Mouse (Mus musculus) cerebellum, adult 11-12 months (tissue): ENCODE measurements at regions not wholly inside any gene's neighbourhood (a gene's known extent, or its start where the extent isn't known, plus 50 kb on each side); places are given as distances from the start of the nearest gene placed in this dataset.

Source experiments
- DNase-seq: peaks from one replicate; pipeline ENCODE4 v3.0.0; 2022

DNA sequence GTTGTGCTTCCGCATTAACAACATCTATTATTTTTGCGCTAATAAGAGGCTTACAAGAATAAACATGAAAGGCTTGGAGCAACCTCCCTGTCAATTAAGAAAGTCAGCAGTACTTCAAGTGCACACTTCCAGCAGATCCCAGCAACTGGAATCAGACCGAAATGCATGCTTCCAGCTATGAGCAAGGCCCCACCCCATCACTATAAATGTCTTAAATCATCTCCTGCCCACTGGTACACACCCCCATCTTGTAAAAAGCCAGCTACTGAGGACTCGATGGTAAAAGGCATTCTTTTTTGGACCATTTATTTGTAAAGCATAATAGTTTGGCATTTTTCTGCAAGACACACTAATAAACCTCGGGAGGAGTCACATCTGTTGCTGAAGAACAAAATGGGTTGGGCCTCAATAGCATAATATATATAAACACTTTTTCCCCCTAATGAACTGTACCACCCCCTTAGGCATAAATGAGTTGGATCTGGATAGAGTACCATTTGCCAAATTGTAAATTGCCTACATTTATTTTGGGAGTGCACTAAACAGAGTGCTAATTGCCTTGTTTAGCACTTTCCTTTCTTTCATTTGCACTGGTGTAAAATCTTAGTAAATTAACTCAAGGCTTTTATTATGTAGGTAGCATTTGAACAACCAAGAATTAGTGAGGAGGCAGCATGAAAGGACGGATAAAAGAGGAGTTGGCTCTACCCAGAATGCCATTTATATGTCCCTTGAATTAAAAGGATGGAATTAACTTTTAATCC is 371.8 kb downstream of the Nr2f2 start:
- no peak for DNase-seq

- DNase-seq, result no peak
These were observed 373.9 kb downstream of the Nr2f2 start for GRCm38 (mm10) chr7:69992383-69993327.

DNA sequence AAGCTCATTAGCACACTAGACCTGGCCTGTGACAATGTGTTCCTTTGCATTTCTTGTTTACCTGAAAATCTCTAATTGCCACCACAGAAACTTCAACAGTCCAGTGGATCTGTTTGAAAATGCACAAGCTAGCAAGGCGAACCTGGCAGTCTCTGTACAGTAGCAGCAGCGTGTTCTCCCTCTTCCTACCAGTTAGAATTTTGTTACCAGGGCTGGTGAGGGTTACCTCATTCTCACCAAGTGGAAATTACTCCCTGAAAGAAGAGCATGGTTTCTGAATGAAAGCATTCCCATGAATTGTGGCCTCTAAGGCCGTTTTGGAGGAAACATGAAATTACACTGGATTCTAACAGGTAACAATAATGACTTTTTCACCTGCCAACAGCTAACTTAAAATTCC is 374.6 kb downstream of the Nr2f2 start:
- DNase-seq, result no peak

DNA sequence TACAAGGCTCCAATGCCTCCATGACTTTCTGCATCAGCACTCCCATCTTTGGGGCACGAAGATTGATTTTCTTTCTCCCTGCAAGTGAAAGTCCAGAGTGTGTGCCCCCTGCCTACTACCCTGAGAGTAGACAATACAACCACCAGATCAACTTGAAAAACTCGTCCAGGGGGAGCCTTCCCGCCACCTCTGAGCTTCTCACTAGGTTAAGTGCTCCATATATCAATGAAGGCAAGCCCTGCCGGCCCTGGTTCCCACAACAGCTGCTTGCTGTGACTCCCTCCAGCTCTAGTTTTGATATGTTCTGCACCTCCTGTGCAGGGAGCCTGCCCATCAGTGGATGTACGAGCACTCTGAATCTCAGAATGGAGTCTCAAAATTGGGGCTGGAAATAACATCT is 377.8 kb downstream of the Nr2f2 start:
- no peak for DNase-seq

DNA sequence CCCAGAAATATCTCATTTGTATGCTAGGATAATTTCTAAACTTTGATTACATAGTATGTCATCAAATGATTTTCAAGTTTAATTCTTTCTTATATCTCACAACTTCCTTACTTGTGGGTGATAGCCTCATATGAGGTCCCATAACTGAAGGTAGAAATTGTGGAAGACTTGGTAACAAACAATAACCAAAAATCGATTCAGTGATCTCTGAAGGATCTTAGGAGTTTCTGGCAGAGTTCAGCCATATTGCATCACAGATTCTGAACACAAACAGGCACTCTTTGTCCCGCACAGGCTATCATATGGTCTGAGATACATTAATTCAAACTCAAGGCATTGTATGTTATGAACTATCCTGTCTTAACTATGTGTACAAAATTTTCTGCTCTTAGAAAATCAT is 385.2 kb downstream of the Nr2f2 start:
- DNase-seq, result no peak

GRCm38 (mm10) chr7:69976369-69976768 is 390.2 kb downstream of the Nr2f2 start:
- DNase-seq, result no peak

- DNase-seq, result no peak
These were observed 402.5 kb downstream of the Nr2f2 start for GRCm38 (mm10) chr7:69964002-69964401.

GRCm38 (mm10) chr7:69950221-69950670 is 416.3 kb downstream of the Nr2f2 start:
- no peak for DNase-seq

- peak; percentile 4 for DNase-seq
These were observed 416.9 kb downstream of the Nr2f2 start for GRCm38 (mm10) chr7:69949647-69950121.

DNA sequence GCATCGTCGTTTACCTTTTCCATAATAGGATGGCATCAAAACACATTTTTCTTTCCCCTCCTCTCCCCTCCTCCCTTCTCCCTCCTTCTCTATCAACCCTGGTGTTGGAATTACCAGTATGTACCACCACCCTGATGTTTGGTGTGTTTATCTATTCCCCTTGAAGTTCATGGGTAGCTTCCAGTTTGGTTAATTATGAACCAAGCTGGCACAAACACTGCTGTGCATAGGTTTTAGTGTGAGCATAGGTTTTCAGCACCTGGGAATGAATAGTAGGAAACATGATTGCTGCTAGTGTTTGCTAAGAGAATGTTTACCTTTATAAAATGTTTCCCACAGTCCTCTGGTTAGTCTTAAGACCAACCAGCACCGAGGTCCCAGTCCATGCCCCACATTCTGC is 420.1 kb downstream of the Nr2f2 start:
- no peak for DNase-seq

GRCm38 (mm10) chr7:69941881-69942280 is 424.7 kb downstream of the Nr2f2 start:
- DNase-seq, result no peak

GRCm38 (mm10) chr7:69925261-69925660 is 441.3 kb downstream of the Nr2f2 start:
- no peak for DNase-seq

DNA sequence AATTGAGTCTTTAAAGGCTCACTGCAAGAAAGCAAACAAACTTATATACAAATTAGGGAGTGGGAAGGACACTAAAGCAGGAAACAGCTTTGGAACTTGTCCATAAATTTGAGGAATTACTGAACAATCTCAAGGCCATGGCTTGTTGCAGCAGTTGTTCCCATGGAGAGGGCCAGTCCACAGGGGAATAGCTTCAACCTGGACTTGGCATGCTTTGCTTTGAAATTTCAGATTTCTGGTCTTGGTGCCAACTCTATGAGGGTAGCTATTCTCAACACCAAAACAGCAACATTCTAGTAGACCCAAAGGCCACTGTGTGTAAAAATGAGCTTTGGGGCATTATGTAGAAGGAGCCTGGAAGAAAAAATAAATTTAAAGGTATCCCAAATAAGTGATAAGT is 442.0 kb downstream of the Nr2f2 start:
- DNase-seq, result no peak

DNA sequence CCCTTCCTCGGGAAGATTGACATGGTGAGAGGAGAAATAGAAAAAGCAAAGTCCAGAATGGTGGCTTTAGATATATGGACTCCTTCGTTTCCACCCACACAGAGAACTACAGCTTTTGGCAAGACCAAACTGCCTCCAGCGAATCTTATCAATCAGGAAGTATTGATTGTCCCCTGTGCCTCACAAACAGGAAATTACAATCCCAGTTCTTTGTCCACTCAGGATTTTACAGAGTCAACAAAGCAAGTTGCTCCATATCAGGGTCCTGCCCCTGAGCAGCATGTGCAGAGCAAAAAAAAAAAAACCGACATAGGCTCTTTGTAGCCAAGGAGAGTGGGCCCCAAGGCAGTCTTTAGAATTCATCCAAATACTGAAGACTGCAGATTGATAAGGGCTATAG is 454.8 kb downstream of the Nr2f2 start:
- no peak for DNase-seq

DNA sequence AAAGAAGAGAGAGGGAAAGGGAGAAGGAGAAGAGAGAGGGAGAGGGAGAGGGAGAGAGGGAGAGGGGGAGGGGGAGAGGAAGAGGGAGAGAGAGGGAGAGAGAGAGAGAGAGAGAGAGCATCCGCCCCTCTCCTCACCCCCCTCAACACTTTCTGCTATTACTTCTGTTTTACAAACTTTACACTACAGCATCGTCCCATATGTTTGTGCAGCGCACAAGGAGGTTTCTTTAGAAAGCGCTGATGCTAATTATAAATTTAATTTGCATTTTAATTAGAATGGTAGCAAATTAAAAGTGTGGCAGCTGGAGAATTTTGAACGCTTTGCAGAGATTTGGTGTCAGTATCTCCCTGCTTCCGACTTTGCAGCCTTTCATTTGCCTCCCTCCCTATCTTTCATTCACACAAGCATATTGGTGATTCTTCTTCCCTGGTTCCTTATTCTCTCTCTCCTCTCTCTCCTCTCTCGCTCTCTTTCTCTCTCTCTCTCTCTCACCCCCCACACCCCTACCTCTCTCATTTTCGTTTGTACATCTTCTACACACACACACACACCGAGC is 476.0 kb downstream of the Nr2f2 start:
- DNase-seq, result no peak

DNA sequence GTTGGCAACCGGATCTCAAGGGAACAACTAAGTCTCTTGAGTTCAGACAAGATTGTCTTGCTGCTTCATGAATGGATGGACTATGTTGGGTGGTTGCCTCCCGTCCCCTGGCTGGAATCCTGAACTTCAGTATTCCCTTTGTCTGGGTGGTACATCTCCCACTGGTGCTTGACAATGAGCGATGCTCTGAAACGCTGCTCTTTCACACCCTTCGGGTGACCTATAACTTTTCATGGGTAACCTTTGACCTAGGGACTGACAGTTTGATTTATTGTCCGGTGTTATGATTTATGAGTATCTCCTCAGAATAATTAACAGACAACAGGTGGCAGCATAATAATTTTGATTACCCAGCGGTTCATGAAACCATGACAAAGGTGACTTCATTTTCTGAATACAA is 478.3 kb downstream of the Nr2f2 start:
- DNase-seq, result no peak

DNA sequence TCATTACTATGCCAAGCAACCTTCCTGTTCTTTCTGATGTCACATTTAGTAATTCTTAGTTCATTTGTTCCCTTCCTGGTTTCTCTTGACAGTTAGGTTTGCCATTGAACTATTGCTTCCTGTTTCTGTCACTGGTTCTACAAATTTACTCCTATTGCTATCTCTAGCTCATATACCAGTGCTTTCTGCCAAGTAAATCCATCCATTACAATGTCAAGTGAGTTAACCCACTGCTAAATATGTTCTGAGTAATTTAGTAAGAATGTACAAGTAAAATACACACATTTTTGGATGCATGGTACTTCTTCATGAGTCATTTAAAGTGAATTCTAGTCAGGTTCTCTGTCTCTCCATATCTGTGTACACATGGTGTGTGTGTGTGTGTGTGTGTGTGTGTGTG is 489.5 kb downstream of the Nr2f2 start:
- no peak for DNase-seq

GRCm38 (mm10) chr7:69865801-69866200 is 500.7 kb downstream of the Nr2f2 start:
- DNase-seq, result no peak

DNA sequence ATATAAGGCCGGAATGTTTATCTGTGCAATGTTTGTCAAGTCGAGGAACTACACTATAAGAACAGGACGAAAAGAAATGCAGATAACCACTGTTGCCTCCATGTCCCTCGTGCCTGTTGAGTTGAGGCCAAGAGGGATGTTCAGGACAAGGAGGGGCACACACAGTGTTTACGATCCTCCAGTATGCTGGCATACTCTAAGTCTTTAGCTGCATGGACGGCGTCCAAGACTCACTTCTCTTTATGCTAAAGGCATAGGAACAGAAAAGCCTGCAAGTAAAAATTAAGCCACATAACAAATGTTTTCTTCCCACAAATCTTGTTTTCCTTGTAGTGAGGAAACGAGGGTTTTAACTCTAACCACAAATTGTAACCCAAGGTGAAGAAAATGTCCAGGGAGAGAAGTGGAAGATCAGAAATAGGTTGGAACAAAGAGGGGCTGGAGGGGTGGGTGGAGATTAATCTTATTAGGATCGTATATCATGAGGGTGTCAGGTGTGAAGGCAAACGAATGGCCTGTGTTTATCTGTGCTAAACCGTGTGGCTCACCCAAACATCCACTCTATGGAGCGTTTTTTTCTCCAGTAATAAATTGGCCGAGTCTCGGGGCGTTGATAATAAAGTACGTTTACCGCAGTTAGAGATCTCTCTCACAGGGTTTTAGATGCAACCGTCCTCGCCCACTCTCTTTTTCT is 521.8 kb downstream of the Nr2f2 start:
- no peak for DNase-seq

- no peak for DNase-seq
These were observed 529.2 kb downstream of the Nr2f2 start for GRCm38 (mm10) chr7:69837379-69837778.

DNA sequence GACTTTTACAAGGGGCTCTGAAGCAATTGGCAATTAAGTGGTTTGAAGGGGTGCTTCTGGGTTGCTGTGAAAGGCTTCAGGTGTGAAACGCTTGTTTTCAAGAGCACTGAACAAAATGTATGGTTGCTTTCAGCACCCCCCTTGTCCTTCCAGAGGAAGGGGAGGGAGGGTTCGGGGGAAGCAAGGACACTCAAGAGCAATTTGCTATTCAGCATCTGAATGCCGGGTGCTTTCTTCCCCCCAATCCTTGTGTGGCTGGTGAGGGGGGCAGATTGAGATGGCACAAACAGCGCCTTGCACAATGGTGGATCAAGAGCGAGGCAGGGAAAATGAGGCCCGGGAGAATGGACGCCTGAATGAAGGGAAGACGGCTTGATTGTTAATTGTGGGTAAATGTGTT is 539.3 kb downstream of the Nr2f2 start:
- DNase-seq, result no peak

GRCm38 (mm10) chr7:69820570-69820969 is 546.0 kb downstream of the Nr2f2 start:
- DNase-seq, result no peak

DNA sequence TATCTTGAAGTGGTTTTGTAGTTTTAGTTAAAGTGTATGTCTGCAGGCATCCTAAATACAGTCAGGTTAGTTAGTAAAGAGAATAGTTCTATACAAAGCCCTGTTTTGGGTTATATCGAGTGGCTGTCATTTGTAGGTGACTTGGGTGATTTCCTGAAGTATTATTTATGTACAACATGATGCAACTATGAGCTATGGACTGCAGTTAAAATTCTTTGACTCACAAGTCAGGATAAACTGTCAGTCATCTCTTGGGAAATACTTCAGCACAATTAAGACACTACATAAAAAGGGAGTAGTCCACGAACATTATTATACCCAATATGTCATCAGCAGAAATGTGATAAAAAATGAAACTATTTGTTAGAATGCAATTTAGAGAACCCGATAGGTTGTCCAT is 554.2 kb downstream of the Nr2f2 start:
- no peak for DNase-seq
